Mouse (Mus musculus) hindbrain, embryonic 16.5 days (tissue): ENCODE data around the gene Aes. TPM values are rescaled to one million over a fixed set of nuclear protein-coding genes. Genes with fewer than 3 reads are reported as not detected.

ENCODE experiments used
- ATAC-seq: fragments of 200-750 bp; cut with Nextera tagmentation; 2 replicates; pipeline ENCODE4 v1.8.0; 2017; ENCODE audit warnings: moderate TSS enrichment, moderate library complexity
- H3K27ac ChIP-seq: fragments of 300-500 bp; sonication (generic); 2 replicates; pipeline ENCODE4 v1.5.1; 2014; ENCODE audit warnings: low read depth, mild to moderate bottlenecking, control low read depth, low read length, moderate library complexity
- H3K27me3 ChIP-seq: fragments of 300-500 bp; sonication (generic); replicated peaks from 2 replicates; pipeline ENCODE4 v1.6.1; 2014; ENCODE audit warnings: low read length; ENCODE audit not compliant: control insufficient read depth, insufficient read depth
- H3K36me3 ChIP-seq: fragments of 300-500 bp; sonication (generic); 2 replicates; pipeline ENCODE4 v1.6.1; 2014; ENCODE audit warnings: mild to moderate bottlenecking, low read length, moderate library complexity, mixed read lengths; ENCODE audit not compliant: control insufficient read depth, insufficient read depth
- H3K4me1 ChIP-seq: fragments of 300-500 bp; sonication (generic); 2 replicates; pipeline ENCODE4 v1.6.1; 2014; ENCODE audit warnings: low read depth, low read length; ENCODE audit not compliant: control insufficient read depth, insufficient read depth
- H3K4me2 ChIP-seq: fragments of 300-500 bp; sonication (generic); 2 replicates; pipeline ENCODE4 v1.6.1; 2014; ENCODE audit warnings: mild to moderate bottlenecking, low read length, control low read depth, moderate library complexity
- H3K4me3 ChIP-seq: fragments of 300-500 bp; sonication (generic); 2 replicates; pipeline ENCODE4 v1.5.1; 2014; ENCODE audit warnings: mild to moderate bottlenecking, low read length, control low read depth, moderate library complexity
- H3K9ac ChIP-seq: fragments of 300-500 bp; sonication (generic); 2 replicates; pipeline ENCODE4 v1.6.1; 2014; ENCODE audit warnings: low read depth, mild to moderate bottlenecking, control low read depth, low read length, moderate library complexity
- H3K9me3 ChIP-seq: fragments of 300-500 bp; sonication (generic); 2 replicates; pipeline ENCODE4 v1.6.1; 2014; ENCODE audit warnings: mild to moderate bottlenecking, low read length, moderate library complexity; ENCODE audit not compliant: control insufficient read depth
- whole genome bisulfite sequencing: fragments of 180-500 bp; shearing (Covaris S2); extraction: QIAGEN DNeasy Blood & Tissue Kit; methylation state at CpG from one replicate; pipeline ENCODE4 v1.1.7; 2014; 5-methylcytosine and 5-hydroxymethylcytosine counted together
- polyA plus RNA-seq: library from polyadenylated mRNA; unstranded; fragments of >200 nt; fragmentation: Nextera tagmentation; extraction: Ambion mirVana; gene quantifications from 2 replicates; pipeline ENCODE4 v1.2.1, GENCODE M21; 2015

The Aes gene
- polyA plus RNA-seq, 1 experiment from 2014 or later, result 457 TPM

DNA sequence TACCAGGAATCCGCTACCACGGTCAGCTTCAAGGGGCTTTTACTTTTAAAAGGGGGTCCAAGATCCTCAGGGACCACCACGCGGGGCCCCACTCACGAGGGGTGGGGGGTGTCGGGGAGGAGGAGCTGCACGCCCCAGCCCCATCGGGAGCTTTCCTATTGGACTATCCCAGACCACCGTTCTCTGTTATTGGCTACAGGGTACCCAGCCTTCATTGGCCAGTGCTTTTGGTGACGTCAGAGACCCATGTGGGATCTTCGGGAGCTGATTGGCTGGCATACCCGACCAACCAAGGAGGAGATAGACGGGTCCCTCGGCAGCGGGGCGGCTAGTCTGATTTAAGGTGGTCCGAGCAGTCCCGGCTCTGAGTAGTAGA is 12.2 kb downstream of the Aes start:
- no peaks in the 10 kb centered on the region for H3K9me3 ChIP-seq
- ATAC-seq, result peak; percentile 93
- peak overlapping the region; percentile 30 for H3K9ac ChIP-seq
- peak overlapping the region; percentile 93 for H3K4me2 ChIP-seq
- peaks cover under 1% of the 10 kb centered on the region; the same call in 1 of the 2 replicates for H3K36me3 ChIP-seq
- H3K27ac ChIP-seq, result peak overlapping the region; percentile 78
- peaks cover 8% of the 10 kb centered on the region for H3K27me3 ChIP-seq
- under 1% methylated on average over 18 of the region's 18 CpGs for WGBS
- H3K4me1 ChIP-seq, result peaks cover 43% of the 10 kb centered on the region
- H3K4me3 ChIP-seq, result peak overlapping the region; percentile 40

DNA sequence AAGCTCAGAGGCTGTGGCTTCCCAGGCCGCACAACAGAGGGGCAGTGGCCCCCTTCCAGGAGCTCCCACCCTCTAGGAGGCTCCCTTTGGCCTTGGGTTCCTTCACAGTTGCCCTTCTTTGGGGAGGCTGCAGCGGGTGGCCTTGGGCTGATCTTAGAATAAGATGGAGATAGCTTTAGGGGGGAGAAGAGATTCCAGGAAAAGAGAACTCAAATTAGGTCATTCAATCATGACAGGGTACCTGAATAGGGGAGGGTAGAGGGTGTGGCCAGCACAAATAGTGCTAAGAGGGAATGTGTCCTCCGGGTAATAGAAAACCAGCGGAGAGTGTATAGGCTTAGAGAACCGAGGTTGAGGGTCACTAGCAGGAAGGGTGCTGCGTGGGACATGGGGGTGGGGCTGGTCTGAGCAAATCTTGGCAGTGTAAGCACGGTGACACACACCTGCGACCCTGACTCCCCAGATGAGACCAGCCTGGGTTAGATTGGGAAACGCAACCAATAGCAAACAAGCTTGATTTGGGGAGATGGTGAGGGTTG is 12.9 kb downstream of the Aes start:
- Histone ChIP-seq H3K4me3 (peak overlapping the region; percentile 11; the same call in 1 of the 2 replicates), H3K4me1 (peaks cover 43% of the 10 kb centered on the region), H3K9ac (no peak overlapping the region; the same call in 1 of the 2 replicates), H3K9me3 (no peaks in the 10 kb centered on the region), H3K27ac (no peak overlapping the region), H3K36me3 (no peaks in the 10 kb centered on the region), H3K27me3 (peaks cover 9% of the 10 kb centered on the region), H3K4me2 (peak overlapping the region; percentile 49)
- no peak for ATAC-seq
- WGBS, result 3% methylated on average over 9 of the region's 9 CpGs

DNA sequence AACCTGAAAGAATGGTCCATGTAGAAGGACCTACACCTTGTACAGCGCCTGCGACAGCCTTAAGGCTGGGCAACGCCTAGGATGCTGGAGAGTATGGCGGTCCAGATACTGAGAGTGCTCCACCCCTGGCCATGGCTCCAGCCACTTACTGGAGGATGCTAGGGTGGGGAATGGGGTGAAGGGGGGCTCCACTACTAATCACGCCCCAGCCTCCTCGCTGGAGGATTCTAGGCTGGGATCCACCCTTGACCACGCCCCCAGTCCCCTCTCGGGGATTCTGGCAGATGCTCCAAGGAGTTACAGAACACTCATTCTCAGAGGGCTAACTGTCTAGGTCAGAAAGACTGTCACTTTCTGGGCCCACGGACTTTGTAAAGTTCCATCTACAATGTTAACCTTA is 13.7 kb downstream of the Aes start:
- ATAC-seq, result no peak
- H3K27ac ChIP-seq, result no peak overlapping the region
- no peak overlapping the region for H3K4me2 ChIP-seq
- no peaks in the 10 kb centered on the region for H3K36me3 ChIP-seq
- no peaks in the 10 kb centered on the region for H3K9me3 ChIP-seq
- no peak overlapping the region for H3K9ac ChIP-seq
- WGBS, result 7% methylated on average over 9 of the region's 9 CpGs
- peaks cover 13% of the 10 kb centered on the region for H3K27me3 ChIP-seq
- no peak overlapping the region for H3K4me3 ChIP-seq
- peaks cover 43% of the 10 kb centered on the region for H3K4me1 ChIP-seq

GRCm38 (mm10) chr10:81574081-81575056 is 15.1 kb downstream of the Aes start, which contains the start of gene Tle2:
Gene Tle2, plus strand, starts transcription at chr10:81574561.
- peak within 1 kb of the TSS; percentile 83 for H3K9ac ChIP-seq
- H3K27me3 ChIP-seq, result peaks cover 15% of the 10 kb centered on the region
- no peaks in the 10 kb centered on the region for H3K9me3 ChIP-seq
- H3K36me3 ChIP-seq, result no peaks in the 10 kb centered on the region
- peaks cover 33% of the 10 kb centered on the region for H3K4me1 ChIP-seq
- 27% methylated on average over 9 of the region's 10 CpGs for WGBS
- peak within 1 kb of the TSS; percentile 30; the same call in 1 of the 2 replicates for H3K27ac ChIP-seq
- peak within 1 kb of the TSS; percentile 63 for H3K4me3 ChIP-seq
- ATAC-seq, result no peak
- H3K4me2 ChIP-seq, result peak within 1 kb of the TSS; percentile 80

- no peaks in the 10 kb centered on the region for H3K36me3 ChIP-seq
- WGBS, result under 1% methylated on average over 28 of the region's 30 CpGs
- peak overlapping the region; percentile 83 for H3K9ac ChIP-seq
- H3K27me3 ChIP-seq, result peaks cover 21% of the 10 kb centered on the region
- H3K9me3 ChIP-seq, result no peaks in the 10 kb centered on the region
- peaks cover 32% of the 10 kb centered on the region for H3K4me1 ChIP-seq
- H3K4me3 ChIP-seq, result peak overlapping the region; percentile 63
- no peak for ATAC-seq
- peak overlapping the region; percentile 30; the same call in 1 of the 2 replicates for H3K27ac ChIP-seq
- H3K4me2 ChIP-seq, result peak overlapping the region; percentile 80
Observed at GRCm38 (mm10) chr10:81575208-81575631, 15.9 kb downstream of the Aes start.

DNA sequence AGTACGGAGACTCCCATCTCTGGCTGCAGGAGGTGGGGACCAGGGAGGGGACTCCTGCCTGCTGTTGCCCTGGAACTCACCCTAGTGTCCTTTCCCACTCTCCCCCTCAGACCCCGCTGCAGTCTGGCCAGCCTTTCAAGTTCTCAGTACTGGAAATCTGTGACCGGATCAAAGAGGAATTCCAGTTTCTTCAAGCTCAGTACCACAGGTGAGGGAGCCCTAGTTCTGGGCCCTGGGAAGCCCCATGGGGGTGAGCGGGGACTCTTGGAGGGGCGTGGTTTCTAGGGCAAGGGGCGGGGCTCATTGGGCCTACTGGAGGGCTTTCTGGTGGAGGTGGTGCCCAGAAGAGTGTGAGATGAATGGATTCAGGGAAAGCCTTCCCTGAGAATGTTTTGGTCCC is 16.4 kb downstream of the Aes start:
- Histone ChIP-seq H3K27me3 (peaks cover 24% of the 10 kb centered on the region), H3K9me3 (no peaks in the 10 kb centered on the region), H3K4me3 (peak overlapping the region; percentile 63), H3K9ac (peak overlapping the region; percentile 83), H3K4me1 (peaks cover 27% of the 10 kb centered on the region), H3K36me3 (no peaks in the 10 kb centered on the region), H3K27ac (no peak overlapping the region; the same call in 1 of the 2 replicates), H3K4me2 (peak overlapping the region; percentile 80)
- ATAC-seq, result no peak
- WGBS, result 0% methylated on average over 6 of the region's 6 CpGs

DNA sequence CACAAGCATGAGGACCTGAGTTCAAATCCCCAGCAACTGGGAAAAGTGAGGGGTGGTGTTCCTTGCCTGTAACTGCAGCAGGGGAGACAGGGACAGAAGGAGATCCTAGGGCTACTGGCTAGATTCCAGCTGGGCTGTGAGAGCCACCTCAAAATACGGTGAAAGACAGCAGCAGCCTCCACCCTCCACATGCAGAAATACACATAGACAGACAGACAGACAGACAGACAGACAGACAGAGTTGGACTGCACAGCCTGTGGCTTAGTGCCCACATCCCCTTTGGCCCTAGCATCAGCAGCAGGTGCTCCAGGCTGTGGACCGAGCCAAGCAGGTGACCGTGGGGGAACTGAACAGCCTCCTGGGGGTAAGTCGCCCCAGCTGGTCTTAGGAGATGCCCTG is 20.7 kb downstream of the Aes start:
- Histone ChIP-seq H3K4me2 (no peak overlapping the region), H3K27me3 (peaks cover 32% of the 10 kb centered on the region), H3K4me3 (no peak overlapping the region), H3K36me3 (no peaks in the 10 kb centered on the region), H3K9me3 (no peaks in the 10 kb centered on the region), H3K9ac (no peak overlapping the region), H3K27ac (no peak overlapping the region), H3K4me1 (peaks cover 13% of the 10 kb centered on the region)
- no peak for ATAC-seq
- WGBS, result 59% methylated on average over 4 of the region's 4 CpGs

DNA sequence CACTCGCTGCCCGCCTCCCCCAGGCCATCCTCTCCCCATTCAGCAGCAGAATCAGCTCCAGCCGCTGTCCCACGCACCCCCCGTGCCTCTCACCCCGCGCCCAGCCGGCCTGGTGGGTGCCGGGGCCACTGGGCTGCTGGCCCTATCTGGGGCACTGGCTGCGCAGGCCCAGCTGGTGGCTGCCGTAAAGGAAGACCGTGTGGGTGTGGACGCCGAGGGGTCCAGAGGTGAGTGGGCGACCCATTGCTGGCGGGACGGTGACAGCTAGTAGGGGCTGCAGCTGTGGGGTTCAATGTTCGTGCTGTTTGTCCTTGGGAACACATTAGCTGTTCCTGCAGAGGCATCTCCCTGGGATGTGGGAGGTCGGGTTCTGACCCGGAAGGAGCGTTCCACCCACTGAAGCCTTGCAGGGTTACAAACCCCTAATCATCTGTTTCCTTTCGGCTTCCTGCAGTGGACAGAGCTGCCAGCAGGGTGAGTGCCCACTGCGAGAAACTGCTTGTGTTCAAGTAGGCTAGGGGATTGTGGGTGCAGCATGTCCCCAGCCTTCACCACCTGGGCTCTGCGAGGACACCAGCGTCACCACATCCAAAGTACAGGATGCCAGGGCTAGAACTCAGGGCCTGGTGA is 21.3 kb downstream of the Aes start:
- Histone ChIP-seq H3K27ac (no peak overlapping the region), H3K36me3 (no peaks in the 10 kb centered on the region), H3K27me3 (peaks cover 32% of the 10 kb centered on the region), H3K4me3 (no peak overlapping the region), H3K4me1 (peaks cover 10% of the 10 kb centered on the region), H3K4me2 (no peak overlapping the region), H3K9ac (no peak overlapping the region), H3K9me3 (no peaks in the 10 kb centered on the region)
- no peak for ATAC-seq
- WGBS, result 58% methylated on average over 25 of the region's 25 CpGs

DNA sequence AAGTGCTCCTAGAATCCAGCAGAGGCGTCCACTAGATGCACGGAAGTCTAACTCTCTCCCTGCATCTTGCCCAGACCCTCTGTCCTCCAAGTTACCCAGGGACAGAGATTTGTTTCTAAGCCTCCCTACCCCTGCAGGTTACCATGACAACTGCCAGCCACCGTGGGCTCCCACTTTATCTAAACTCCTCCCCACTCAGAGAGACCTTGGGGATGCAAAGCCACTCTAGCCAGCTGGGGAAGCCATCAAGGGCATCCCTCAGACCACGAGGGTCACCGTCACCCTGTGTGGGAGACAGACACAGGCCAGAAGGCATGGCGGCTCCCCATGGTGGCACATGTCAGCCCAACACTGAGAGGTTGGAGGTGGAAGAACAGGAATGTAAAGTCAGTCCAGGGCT is 24.1 kb downstream of the Aes start:
- WGBS, result 41% methylated on average over 6 of the region's 6 CpGs
- ATAC-seq, result no peak
- H3K4me3 ChIP-seq, result no peak overlapping the region
- H3K9ac ChIP-seq, result no peak overlapping the region
- no peaks in the 10 kb centered on the region for H3K9me3 ChIP-seq
- no peak overlapping the region for H3K4me2 ChIP-seq
- H3K36me3 ChIP-seq, result 0 out of 2 replicates have a peak, but pooled peaks cover 4% of the 10 kb centered on the region
- H3K27ac ChIP-seq, result no peak overlapping the region
- peaks cover 29% of the 10 kb centered on the region for H3K27me3 ChIP-seq
- H3K4me1 ChIP-seq, result peaks cover 3% of the 10 kb centered on the region; the same call in 1 of the 2 replicates
